Mouse (Mus musculus): Measurements from ENCODE around the gene Iqschfp.

DNA sequence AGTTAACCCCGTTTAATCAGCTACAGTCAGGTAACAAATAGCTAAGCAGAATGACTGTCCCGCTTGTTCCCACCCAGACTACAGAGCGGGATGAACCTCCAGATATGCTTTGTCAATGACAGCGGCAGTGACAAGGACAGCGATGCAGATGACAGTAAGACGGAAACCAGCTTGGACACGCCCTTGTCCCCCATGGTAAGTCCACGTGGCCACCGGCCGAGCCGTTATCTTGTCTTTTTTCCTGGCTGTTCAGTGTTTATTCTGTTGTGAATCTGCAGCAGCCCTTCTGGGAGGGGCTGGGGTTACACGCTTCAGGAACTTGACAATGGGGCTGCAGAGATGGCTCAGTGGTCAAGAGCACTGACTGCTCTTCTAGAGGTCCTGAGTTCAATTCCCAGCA lies 724.3 kb downstream of the Iqschfp start:
- TF ChIP-seq POLR2A (IDR thresholded peaks at IDR 0.05; ENCODE audit: control insufficient read depth, extremely low read depth, insufficient read depth, low read length, poor library complexity), result no peak
- TF ChIP-seq CTCF (IDR thresholded peaks at IDR 0.05; ENCODE audit: borderline replicate concordance, control insufficient read depth, extremely low read depth, insufficient read depth, low read length, poor library complexity), result no peak

All from thymus, adult 2 months (tissue).